Mouse (Mus musculus): ENCODE measurements at regions not wholly inside any gene's neighbourhood (a gene's known extent, or its start where the extent isn't known, plus 50 kb on each side); places are given as distances from the start of the nearest gene placed in this dataset.

DNA sequence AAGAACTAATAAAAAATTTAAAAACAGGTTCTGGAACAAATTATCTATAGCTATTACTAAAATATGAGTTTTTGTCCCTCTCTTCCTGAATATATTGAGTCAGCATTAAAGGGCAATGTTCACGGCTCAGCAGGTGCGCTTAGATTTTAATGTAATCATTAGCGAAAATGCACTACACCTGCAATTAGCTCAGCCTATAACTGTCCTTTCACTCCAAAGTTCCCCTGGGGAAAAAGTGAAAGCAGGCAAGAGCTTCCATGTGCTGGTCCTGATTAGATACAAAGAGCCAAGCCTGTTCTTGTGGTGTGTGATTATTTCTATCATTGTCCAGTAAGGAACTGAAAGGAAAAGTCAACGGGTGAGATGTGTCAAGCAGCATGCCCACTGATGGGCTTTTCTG lies 262.8 kb upstream of the Smc2 start:
- Histone ChIP-seq H3K27me3 (ENCODE audit: control insufficient read depth, insufficient read depth, low read length, poor library complexity, severe bottlenecking) (no peaks in the 10 kb centered on the region), H3K27ac (ENCODE audit: insufficient read depth, low read length) (no peak overlapping the region), H3K9ac (ENCODE audit: low read depth, poor library complexity, severe bottlenecking) (no peak overlapping the region), H3K9me3 (replicated peaks; ENCODE audit: control insufficient read depth, insufficient read depth, low read length, poor library complexity, severe bottlenecking) (no peaks in the 10 kb centered on the region), H3K4me1 (ENCODE audit: control insufficient read depth, insufficient read depth, low read length) (no peaks in the 10 kb centered on the region), H3K36me3 (ENCODE audit: control insufficient read depth, insufficient read depth, low read length, poor library complexity, severe bottlenecking) (no peaks in the 10 kb centered on the region), H3K4me3 (ENCODE audit: low read depth, low read length) (no peak overlapping the region)
- no peak for TF ChIP-seq EP300 (IDR thresholded peaks at IDR 0.05; ENCODE audit: insufficient read depth, low read depth, low read length)
- no peak for TF ChIP-seq CTCF (IDR thresholded peaks at IDR 0.05; ENCODE audit: low read depth, low read length)
- TF ChIP-seq POLR2A (IDR thresholded peaks at IDR 0.05; ENCODE audit: insufficient read depth, low read length) = no peak

DNA sequence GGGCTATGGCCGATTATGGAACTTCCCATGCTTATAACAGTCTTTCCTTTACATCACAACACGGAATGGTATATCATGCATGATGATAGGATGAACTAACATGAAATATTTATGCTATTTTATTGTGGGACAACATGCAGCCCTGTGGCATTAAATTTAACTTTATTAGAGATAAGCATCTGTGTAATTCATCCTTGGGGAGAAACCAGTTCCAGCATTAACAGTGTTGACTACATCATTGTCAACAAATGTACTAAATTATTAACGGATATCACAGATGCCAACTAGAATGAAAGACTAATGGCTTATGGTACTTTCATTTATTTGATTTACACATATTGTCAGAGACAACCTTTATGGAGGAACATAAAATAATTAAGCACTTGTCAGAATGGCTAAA lies 241.3 kb upstream of the Smc2 start:
- Histone ChIP-seq H3K27ac (ENCODE audit: insufficient read depth, low read length) (no peak overlapping the region), H3K27me3 (ENCODE audit: control insufficient read depth, insufficient read depth, low read length, poor library complexity, severe bottlenecking) (no peaks in the 10 kb centered on the region), H3K9me3 (replicated peaks; ENCODE audit: control insufficient read depth, insufficient read depth, low read length, poor library complexity, severe bottlenecking) (no peaks in the 10 kb centered on the region), H3K9ac (ENCODE audit: low read depth, poor library complexity, severe bottlenecking) (no peak overlapping the region), H3K4me3 (ENCODE audit: low read depth, low read length) (no peak overlapping the region), H3K4me1 (ENCODE audit: control insufficient read depth, insufficient read depth, low read length) (no peaks in the 10 kb centered on the region), H3K36me3 (ENCODE audit: control insufficient read depth, insufficient read depth, low read length, poor library complexity, severe bottlenecking) (no peaks in the 10 kb centered on the region)
- TF ChIP-seq CTCF (IDR thresholded peaks at IDR 0.05; ENCODE audit: low read depth, low read length) = no peak
- no peak for TF ChIP-seq EP300 (IDR thresholded peaks at IDR 0.05; ENCODE audit: insufficient read depth, low read depth, low read length)
- TF ChIP-seq POLR2A (IDR thresholded peaks at IDR 0.05; ENCODE audit: insufficient read depth, low read length) = no peak

GRCm38 (mm10) chr4:52210601-52211000 lies 228.4 kb upstream of the Smc2 start:
- Histone ChIP-seq H3K27me3 (ENCODE audit: control insufficient read depth, insufficient read depth, low read length, poor library complexity, severe bottlenecking) (no peaks in the 10 kb centered on the region), H3K27ac (ENCODE audit: insufficient read depth, low read length) (no peak overlapping the region), H3K36me3 (ENCODE audit: control insufficient read depth, insufficient read depth, low read length, poor library complexity, severe bottlenecking) (no peaks in the 10 kb centered on the region), H3K4me1 (ENCODE audit: control insufficient read depth, insufficient read depth, low read length) (no peaks in the 10 kb centered on the region), H3K9me3 (replicated peaks; ENCODE audit: control insufficient read depth, insufficient read depth, low read length, poor library complexity, severe bottlenecking) (no peaks in the 10 kb centered on the region), H3K9ac (ENCODE audit: low read depth, poor library complexity, severe bottlenecking) (no peak overlapping the region), H3K4me3 (ENCODE audit: low read depth, low read length) (no peak overlapping the region)
- TF ChIP-seq CTCF (IDR thresholded peaks at IDR 0.05; ENCODE audit: low read depth, low read length) (no peak), EP300 (IDR thresholded peaks at IDR 0.05; ENCODE audit: insufficient read depth, low read depth, low read length) (no peak), POLR2A (IDR thresholded peaks at IDR 0.05; ENCODE audit: insufficient read depth, low read length) (no peak)

GRCm38 (mm10) chr4:52211022-52211421 lies 228.0 kb upstream of the Smc2 start:
- no peak for TF ChIP-seq EP300 (IDR thresholded peaks at IDR 0.05; ENCODE audit: insufficient read depth, low read depth, low read length)
- TF ChIP-seq CTCF (IDR thresholded peaks at IDR 0.05; ENCODE audit: low read depth, low read length) = no peak
- TF ChIP-seq POLR2A (IDR thresholded peaks at IDR 0.05; ENCODE audit: insufficient read depth, low read length) = no peak
- Histone ChIP-seq H3K27me3 (ENCODE audit: control insufficient read depth, insufficient read depth, low read length, poor library complexity, severe bottlenecking) (no peaks in the 10 kb centered on the region), H3K36me3 (ENCODE audit: control insufficient read depth, insufficient read depth, low read length, poor library complexity, severe bottlenecking) (no peaks in the 10 kb centered on the region), H3K27ac (ENCODE audit: insufficient read depth, low read length) (no peak overlapping the region), H3K4me3 (ENCODE audit: low read depth, low read length) (no peak overlapping the region), H3K9me3 (replicated peaks; ENCODE audit: control insufficient read depth, insufficient read depth, low read length, poor library complexity, severe bottlenecking) (no peaks in the 10 kb centered on the region), H3K9ac (ENCODE audit: low read depth, poor library complexity, severe bottlenecking) (no peak overlapping the region), H3K4me1 (ENCODE audit: control insufficient read depth, insufficient read depth, low read length) (no peaks in the 10 kb centered on the region)

- Histone ChIP-seq H3K36me3 (ENCODE audit: control insufficient read depth, insufficient read depth, low read length, poor library complexity, severe bottlenecking) (no peaks in the 10 kb centered on the region), H3K4me3 (ENCODE audit: low read depth, low read length) (no peak overlapping the region), H3K4me1 (ENCODE audit: control insufficient read depth, insufficient read depth, low read length) (no peaks in the 10 kb centered on the region), H3K9me3 (replicated peaks; ENCODE audit: control insufficient read depth, insufficient read depth, low read length, poor library complexity, severe bottlenecking) (no peaks in the 10 kb centered on the region), H3K27ac (ENCODE audit: insufficient read depth, low read length) (no peak overlapping the region), H3K27me3 (ENCODE audit: control insufficient read depth, insufficient read depth, low read length, poor library complexity, severe bottlenecking) (no peaks in the 10 kb centered on the region), H3K9ac (ENCODE audit: low read depth, poor library complexity, severe bottlenecking) (no peak overlapping the region)
- TF ChIP-seq CTCF (IDR thresholded peaks at IDR 0.05; ENCODE audit: low read depth, low read length) (no peak), POLR2A (IDR thresholded peaks at IDR 0.05; ENCODE audit: insufficient read depth, low read length) (no peak), EP300 (IDR thresholded peaks at IDR 0.05; ENCODE audit: insufficient read depth, low read depth, low read length) (no peak)
Measured at GRCm38 (mm10) chr4:52213363-52213762, 225.7 kb upstream of the Smc2 start.

Data from ES-Bruce4 (cell line).